Mouse (Mus musculus) layer of hippocampus, adult 18-20 months (tissue): ENCODE results near the gene Krt78. TPM values are rescaled to one million over a fixed set of nuclear protein-coding genes. Genes with fewer than 3 reads are reported as not detected.
"Not testable (repeated sequence)": the region's sequence is repeated elsewhere in the genome, so short reads cannot be mapped to it uniquely, and the experiment has no call there.

Experiments used
- DNase-seq, 2 experiments: peaks; one replicate each; pipeline ENCODE4 v3.0.0; 2022; ENCODE audit warnings: low spot score in 2 of 2
- long read RNA-seq: library from polyadenylated mRNA; stranded (forward); transcript quantifications from one replicate; pipeline ENCODE4 v2.0.0, GENCODE M21; 2021
- total RNA-seq, 2 experiments: library from RNA; stranded (reverse); gene quantifications; 2 replicates each; pipeline ENCODE4 v1.2.3; 2021

Gene Krt78
- not detected for total RNA-seq
- long read RNA-seq: 0 reads

DNA sequence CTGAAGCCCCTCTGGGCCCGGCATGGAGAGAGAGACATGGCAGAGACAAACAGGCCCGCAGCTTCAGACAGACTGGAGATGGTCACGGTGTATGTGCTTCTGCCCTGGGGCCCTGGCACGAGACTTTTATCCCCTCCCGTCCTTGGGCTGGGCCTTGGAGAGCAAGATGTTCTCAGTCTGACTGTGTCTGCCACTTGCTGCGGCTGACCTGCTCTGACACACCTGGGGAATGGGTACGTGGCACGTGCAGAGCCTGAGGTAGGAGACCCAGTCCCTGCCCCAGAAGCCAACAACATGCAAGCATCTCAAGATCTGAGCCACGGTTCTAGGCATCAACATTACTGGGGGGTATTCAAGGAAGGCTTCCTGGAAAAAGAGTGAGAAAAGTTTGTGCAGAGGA, at the start of gene Krt78:
TSS of gene Krt78 (minus strand) at position 101 of the 400 bp plus-strand sequence.
- DNase-seq: no peak

DNA sequence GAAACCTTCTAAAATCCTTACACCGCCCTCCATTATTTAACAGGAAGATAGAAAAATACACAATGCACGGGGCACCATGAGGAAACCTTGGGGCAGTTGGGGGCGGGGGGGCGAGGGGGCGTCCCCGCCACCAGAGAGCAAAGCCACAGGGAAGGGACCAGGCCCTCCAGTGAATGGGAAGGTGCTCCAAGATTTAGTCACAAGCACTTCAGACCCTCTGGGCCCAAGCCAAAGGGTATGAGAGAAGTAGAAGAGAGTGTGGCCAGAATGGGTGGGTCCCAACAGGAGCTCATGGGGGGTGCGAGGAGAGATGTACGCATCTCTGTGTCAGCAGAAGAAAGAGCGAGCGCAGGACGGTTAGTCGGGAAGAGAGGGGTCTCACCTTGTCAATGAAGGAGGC, 49.4 kb upstream of the Krt78 start:
- DNase-seq: no peak

DNA sequence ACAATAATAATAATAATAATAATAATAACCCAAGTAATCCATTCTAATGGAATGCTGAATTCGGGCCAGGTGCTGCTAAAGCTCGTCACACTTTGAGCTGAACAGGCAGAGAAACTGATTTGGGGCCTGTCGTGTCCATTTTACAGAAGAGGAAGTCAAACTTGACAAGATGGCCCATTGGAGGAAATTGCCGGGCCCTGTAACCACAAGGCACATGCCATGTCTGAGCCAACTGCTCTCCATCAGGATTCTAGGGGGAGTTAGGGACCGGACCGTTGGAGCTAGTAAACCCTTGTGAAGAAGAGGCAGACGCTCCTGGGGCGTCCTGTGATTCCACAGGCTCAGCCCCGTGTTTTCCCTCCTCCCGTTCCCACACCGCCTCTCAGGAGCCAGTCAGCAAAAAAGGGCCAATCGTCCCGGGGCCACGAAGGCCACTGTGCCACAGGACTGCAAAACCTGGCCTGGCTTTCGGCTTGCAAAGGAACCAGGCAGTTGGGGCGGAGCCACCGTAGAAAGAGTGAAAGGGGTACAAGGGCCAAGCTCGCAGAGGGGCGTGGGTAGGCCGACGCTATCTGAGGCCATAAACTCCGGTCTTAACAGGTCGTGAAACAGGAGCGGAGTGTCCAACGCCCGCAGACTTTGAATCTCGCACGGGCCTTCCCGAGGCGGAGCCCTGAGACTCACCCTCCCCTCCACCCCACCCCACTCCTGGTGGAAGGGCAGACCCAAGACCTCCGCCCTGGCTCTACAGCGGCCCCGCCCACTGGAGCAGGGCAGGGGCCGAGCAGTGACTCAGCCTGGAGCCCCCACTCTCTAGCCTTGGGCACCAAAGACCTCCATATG, 48.8 kb upstream of the Krt78 start:
- DNase-seq: no peak

DNA sequence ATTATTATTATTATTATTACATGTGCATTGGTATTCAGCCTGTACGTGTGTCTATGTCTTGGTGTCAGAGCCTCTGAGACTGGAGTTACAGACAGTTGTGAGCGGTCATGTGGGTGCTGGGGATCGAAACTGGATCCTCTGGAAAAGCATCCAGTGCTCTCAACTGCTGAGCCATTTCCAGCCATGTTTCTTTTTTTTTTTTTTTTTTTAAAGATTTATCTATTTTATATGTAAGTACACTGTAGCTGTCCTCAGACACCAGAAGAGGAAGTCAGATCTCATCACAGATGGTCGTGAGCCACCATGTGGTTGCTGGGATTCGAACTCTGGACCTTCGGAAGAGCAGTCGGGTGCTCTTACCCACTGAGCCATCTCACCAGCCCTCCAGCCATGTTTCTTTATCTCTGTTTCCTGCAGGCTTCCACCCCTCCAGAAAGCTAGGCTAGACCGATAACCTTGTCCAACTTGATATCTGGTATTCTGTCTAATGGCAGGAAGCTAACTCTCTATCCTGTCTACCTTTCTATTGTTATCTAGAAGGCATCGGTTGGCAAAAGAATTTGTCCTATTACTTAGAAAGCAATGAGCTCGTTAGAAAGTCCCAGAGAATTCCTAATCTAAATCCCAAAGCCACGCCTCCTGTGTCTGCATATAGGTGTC, 45.7 kb upstream of the Krt78 start:
- DNase-seq: no peak

DNA sequence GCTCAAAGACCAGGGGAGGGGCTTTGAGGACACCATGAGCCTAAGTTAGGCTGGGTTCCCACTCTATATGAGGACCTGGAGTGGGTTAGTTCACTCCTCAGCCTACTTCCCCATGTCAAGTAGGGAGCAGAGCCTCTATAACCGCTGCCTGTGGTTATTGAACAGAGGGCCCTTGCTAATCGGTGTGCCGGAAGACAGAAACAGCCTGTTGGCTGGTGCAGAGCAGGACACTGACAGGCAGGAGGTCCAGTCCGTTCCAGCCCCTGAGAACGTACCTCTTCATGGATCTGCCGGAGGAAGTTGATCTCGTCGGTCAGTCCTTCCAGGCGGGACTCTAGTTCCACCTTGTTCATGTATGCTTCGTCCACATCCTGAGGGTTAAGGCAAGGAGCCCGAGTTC, 45.1 kb upstream of the Krt78 start:
- DNase-seq: no peak

DNA sequence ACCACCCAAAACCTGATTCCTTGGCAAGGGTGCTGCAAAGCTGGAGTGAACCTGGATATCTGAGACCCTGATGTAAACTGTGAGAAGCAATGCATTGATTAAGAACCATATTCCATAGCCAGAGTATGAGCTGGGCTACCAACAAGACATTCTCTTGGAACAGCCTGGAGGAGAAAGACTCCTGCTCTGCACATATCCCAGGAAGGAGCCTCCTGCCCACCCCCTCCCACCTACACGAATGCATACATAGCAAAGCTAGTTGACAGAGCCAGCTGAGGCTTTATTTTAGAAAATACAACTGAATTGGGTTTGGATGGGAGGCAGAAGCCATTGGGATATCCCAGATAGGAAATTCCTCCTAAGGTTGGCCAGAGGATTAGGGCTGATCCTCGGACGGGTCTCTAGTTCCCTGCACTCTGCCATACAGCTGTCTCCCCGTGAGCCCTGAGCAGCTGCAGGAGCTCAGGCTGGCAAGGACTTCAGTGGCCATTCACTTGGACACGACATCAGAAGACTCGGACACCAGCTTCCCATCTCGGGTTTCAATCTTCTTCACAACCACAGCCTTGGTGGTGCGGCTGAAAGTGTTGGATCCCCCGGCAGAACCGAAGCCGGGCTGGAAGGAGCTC, 42.5 kb upstream of the Krt78 start:
- DNase-seq: not testable (repeated sequence)

DNA sequence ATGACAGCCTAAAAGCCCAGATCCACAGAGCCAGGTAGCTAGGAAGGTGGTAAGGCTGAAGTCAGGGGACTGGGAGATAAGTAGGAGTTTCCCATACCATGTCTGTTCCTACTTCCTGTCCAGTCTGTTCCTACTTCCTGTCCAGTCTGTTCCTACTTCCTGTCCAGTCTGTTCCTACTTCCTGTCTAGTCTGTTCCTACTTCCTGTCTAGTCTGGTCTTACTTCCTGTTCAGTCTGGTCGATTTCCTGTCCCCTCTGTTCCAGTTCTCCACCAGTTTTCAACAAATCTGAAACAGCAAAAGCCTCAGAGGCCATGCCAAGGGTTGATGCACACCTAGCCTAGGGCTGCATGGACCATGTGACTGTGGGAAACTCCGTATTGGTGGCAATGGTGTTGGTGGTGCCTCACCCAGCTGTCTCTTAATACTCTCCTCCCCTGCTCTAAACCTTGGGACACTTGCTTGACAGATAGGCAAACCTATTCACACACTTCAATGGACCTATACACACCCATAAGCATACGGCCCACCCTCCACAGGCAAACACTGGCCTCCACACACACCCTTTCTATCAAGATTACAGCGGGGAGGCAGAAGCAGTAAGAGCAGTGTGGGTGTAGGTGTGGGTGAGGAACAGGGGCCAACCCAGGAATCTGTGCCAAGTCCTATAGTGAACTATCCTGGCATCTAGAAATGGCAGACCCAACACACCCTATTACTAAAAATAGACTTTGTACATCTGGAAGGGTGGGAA, 41.6 kb upstream of the Krt78 start:
- no peak for DNase-seq

DNA sequence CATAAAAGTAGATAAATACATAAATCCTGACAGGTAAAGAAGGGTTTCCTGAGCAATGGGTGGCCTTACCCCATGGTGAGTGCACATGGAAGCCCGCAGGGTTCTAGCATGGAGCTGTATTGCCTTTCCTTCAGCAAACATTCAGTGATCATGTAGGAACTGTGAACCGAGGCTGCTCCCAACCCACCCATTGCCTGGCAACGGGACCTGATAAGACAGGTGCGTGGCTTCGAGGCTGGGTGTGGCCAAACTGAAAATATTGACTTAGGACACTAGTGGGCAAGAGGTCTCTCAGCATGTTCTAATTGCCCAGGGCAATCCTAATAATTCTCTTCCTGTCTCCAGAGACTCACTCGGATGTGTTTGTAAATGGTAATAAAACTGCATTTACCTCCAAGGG, 40.3 kb upstream of the Krt78 start:
- DNase-seq: no peak

DNA sequence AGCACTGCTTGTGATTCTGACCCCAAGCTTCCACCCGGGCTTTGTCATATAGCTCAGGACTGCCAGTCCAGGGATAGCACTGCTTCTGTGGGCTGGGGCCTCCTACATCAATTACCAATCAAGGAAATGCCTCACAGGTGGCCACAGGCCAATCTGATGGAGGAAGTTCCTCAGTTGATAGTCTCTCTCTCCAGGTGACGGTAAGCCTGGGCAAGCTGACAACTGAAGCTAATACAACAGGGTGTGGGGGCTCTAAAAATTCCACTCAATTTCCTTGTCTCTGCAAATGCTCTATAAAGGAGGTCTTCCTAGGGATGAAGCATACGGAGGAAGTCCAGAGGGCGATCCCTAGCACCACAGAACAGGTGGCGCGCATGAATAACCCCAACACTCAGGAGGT, 36.9 kb upstream of the Krt78 start:
- DNase-seq: no peak

DNA sequence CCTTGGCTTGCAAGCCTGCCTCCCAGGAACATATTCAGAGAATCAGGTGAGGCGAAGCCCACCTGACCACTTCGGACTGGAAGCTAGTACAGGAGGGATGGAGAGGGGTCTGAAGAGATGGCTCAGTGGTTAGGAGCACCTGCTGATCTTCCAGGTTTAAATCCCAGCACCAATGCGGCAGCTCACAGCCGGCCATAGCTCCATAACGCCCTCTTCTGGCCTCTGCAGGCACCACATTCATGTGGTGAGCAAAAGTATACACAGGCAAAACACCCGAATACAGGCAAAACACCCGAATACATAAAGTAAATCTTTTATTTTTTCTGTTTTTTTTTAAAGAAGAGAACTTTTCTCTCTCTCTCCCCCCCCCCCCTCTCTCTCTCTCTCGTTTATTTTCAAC, 34.6 kb upstream of the Krt78 start:
- no peak for DNase-seq

DNA sequence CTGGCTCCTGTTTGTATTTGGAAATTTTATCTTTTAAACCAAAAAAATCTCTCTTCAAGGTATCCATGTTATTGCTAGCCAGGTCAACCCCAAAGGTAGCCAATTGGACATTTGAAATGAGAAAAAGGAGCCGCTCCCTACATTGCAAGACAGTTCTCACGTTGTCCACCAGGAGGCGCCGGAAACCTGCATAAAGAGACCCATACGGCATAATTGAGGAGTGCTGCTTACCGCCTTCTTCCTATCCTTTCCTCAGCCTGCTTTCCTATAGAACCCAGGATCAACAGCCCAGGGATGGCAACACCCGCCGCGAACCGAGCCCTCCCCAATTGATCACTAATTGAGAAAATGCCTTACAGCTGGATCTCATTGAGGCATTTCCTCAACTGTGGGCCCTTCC, 34.0 kb upstream of the Krt78 start:
- DNase-seq: peak; percentile 69 to 92

DNA sequence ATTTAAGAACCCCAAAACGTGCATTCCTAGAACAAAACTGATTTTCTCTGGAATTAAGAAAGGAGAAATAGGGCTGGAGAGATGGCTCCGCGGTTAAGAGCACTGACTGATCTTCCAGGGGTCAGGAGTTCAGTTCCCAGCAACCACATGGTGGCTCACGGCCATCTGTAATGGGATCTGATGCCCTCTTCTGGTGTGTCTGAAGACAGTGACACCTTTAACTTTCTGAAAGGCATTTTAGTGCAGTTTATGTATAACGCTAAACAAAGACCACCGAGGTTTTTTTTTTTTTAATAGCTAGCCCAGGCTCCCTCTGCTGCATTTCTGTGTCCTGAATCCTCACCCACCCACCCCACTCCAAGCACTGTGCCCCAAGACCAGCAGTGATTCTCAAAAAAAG, 30.7 kb upstream of the Krt78 start:
- DNase-seq: no peak

DNA sequence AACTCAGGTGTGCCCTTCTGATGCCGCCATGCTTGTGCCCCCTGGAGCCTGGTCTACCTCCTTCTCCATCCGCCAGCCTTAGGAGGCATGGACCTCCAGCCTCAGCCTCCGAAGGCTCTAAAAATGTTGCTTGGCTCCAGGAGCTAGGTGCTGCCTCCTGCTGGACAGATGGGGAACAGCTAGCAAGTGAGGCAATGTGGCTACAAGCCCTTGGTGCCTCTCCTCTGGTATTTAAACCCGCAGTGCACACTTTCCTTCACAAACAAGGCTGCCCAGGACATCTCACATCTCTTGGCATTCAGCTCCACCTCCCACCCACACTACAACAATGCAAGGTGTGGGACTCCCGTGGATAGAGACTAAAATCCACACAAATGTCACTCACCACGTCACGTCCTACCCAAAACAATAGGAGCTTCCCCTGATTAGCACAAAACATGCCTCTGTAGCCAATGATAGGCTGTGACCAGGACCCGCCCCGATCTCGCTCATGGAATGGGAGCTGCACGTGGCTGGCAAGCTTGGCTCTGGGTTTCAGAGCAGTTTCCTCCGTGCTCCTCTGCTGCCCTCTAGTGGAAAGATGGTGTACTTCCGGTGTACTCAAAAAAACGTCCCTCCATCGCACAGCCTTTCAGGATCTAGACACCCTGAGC, 30.0 kb upstream of the Krt78 start:
- DNase-seq: peak; percentile 91 to 97

DNA sequence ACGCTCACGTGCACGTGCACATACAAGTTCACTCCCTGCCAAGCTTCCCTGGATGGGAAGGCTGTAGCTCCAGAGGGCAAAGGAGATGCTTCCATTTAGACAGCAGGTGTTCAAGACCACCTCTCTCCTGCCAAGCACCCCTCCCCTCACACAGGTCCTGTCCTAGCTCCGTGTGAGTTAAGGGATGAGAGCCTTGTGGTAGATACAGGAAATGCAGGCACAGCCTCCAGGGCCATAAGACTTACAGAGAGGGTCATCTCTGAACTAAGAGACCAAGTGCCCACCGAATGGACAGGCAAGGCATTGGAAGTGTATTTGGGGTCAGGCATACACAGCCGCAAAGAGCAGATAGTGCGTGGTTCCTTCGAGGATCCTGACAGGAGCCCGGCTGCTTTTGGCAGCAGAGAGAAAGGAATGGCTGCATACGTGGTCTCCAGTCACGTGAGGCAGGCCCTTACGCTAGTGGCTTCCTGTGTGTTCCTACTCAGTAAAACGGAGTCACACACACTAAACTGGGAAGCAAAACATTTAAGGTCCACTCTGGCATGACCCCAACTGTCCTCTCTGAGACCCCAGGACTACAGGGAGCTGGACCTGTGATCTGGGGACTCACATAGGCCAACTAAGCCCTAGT, 29.3 kb upstream of the Krt78 start:
- no peak for DNase-seq

DNA sequence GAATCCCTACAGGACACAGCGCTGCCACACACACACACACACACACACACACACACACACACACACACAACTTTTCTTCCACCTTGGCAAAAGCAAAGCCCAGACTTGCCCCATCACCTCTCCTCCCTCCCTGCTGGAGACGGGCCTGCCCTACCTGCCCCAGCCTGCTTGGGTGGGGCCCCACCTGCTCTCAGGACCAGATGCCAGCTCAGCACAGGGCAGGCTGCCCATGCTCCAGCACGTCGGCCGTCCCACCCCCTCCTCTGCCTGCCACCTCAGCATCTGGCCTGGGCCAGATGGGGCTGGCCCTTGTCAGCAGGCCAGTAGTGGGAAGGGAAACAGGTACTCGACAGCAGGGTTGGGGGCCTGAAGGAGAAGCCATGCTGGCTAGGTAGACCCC, 26.8 kb upstream of the Krt78 start:
- DNase-seq: no peak

DNA sequence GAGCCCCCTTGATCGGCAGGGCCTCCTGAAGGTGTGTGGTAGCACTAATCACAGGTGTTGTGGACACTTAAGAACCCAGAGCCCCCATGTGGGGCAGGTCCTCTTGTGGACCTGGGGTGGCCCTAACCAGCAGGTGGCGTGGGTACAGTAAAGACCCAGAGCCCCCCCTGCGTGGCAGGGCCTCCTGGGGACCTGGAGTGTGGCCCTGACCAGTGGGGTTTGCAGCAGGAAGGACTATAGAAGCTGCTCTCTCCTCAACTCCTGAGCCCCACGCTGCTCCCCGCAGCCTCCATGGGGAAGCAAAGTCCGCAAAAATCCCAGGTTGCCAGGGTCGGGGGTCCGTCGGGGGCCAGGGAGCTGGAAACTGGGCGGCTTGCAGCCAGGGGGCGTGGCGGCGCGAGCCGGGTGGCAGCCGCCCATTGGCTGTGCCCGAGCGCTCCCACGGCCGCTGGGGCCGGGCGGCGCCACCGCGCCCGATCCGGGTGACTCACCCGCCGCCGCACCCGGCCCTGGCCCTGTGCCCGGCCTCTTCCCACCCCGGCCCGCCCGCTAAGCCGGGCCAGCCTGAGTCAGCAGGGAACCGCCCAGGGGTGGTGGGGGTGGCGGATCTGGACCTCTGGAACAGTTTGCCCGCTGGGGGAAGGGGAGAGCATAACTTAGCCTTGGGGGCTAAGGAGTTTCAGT, 23.1 kb upstream of the Krt78 start:
- peak; percentile 67 to 82 for DNase-seq

DNA sequence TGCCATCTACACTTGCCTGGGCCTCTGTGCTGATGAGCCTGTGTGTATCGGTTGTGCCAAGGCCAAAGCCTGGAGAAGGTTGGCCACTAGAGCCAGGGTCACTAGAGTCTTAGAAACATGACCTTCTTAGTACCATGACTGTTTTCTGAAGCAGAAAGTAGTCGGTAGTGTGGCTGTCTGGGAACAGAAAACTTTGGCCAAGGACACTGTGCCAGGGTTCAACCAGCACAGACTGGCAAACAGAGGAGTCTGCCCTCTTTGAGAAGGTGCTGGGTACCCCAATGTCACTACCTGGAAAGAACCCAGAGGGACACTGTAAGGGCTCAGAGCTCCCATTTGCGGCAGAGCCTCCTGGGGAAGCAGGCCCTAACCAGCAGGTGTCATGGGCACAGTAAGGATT, 22.6 kb upstream of the Krt78 start:
- DNase-seq: no peak

DNA sequence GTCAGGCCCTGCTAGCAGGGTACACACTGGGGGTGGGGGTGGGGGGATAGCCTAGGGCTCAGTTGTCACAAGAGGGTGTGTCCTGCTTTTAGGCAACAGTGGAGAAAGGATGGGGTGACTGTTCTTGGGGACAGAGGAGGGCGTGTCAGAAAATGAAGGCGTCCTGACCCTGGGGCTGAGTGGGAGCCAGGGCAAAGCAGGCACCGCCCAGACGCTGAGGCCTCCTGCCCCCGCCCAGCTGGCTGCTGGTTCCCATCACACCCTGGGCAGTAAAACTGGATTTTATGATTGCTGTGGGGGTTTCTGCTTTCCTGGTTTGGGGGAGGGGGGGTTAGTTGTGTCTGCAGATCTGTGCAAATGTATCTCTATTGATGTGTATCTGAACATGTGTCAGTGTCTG, 21.9 kb upstream of the Krt78 start:
- no peak for DNase-seq

DNA sequence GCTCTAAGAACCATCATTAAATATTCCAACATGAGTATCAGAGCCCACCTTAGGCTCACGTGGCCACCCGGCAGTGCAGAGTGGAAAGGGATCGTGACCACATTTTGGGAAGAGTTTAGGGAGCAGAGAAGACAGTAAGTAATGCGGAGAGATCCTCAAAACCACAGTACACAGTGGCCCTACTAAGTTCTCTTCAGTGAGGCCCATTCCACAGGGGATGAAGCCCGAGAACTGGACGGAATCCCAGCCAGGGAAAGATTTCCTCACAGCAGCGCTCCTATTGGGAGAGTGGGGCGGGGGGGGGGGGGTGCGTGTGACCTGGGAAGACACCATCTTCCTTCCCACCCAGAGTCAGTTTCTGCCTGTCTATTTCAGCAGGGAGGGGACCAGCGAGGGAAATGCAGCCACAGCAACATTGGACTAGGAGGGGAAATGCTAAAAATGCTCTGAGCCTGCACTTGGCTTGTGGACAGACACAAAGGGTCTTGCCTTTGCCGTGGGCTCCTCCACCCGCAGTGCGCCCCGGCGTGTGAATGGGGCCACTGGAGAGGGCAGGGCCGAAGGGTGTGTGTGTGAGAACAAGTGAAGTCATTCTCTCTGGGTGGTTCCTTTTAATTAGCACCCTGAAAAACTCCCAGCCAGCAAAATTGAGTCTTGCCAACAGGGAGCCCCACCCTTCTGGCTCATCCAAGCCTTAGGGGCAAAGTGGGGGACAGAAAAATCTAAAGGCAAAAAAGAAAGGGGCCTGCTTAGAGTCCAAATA, 20.2 kb upstream of the Krt78 start:
- DNase-seq: no peak
